Mouse (Mus musculus) midbrain, embryonic 14.5 days (tissue): Measurements from ENCODE around the gene Gm9903. TPM values are rescaled to one million over a fixed set of nuclear protein-coding genes. Genes with fewer than 3 reads are reported as not detected.
A peak's percentile ranks its signal among the peaks of the same experiment; 100 is the strongest.

Experiments used
- ATAC-seq: fragments of 200-750 bp; cut with Nextera tagmentation; 2 replicates; pipeline ENCODE4 v1.8.0; 2017; ENCODE audit warnings: moderate number of reproducible peaks, moderate library complexity; ENCODE audit not compliant: low FRiP score, low TSS enrichment
- DNase-seq: peaks from one replicate; pipeline ENCODE4 v3.0.0-alpha.2; 2015
- H3K27ac ChIP-seq: fragments of 300-500 bp; sonication (generic); replicated peaks from 2 replicates; pipeline ENCODE4 v1.5.1; 2014; ENCODE audit warnings: mild to moderate bottlenecking, low read depth, low read length, moderate library complexity
- H3K27me3 ChIP-seq: fragments of 300-500 bp; sonication (generic); 2 replicates; pipeline ENCODE4 v1.6.1; 2014; ENCODE audit warnings: low read length, control low read depth, mixed read lengths; ENCODE audit not compliant: control insufficient read depth, insufficient read depth
- H3K36me3 ChIP-seq: fragments of 300-500 bp; sonication (generic); 2 replicates; pipeline ENCODE4 v1.6.1; 2014; ENCODE audit warnings: low read length, control low read depth; ENCODE audit not compliant: control insufficient read depth, insufficient read depth
- H3K4me1 ChIP-seq: fragments of 300-500 bp; sonication (generic); 2 replicates; pipeline ENCODE4 v1.6.1; 2014; ENCODE audit warnings: mild to moderate bottlenecking, antibody characterized with exemption, low read length, control low read depth; ENCODE audit not compliant: control insufficient read depth, insufficient read depth
- H3K4me2 ChIP-seq: fragments of 300-500 bp; sonication (generic); 2 replicates; pipeline ENCODE4 v1.6.1; 2014; ENCODE audit warnings: mild to moderate bottlenecking, low read length, moderate library complexity
- H3K4me3 ChIP-seq: fragments of 300-500 bp; sonication (generic); replicated peaks from 2 replicates; pipeline ENCODE4 v1.5.1; 2014; ENCODE audit warnings: low read depth, low read length
- H3K9ac ChIP-seq: fragments of 300-500 bp; sonication (generic); replicated peaks from 2 replicates; pipeline ENCODE4 v1.6.1; 2014; ENCODE audit warnings: mild to moderate bottlenecking, low read length, moderate library complexity
- H3K9me3 ChIP-seq: fragments of 300-500 bp; sonication (generic); 2 replicates; pipeline ENCODE4 v1.6.1; 2016; ENCODE audit warnings: low read length, control low read depth, mixed read lengths; ENCODE audit not compliant: control insufficient read depth
- WGBS: fragments of 180-500 bp; shearing (Covaris S2); extraction: QIAGEN DNeasy Blood & Tissue Kit; methylation state at CpG from one replicate; pipeline ENCODE4 v1.1.7; 2014; 5-methylcytosine and 5-hydroxymethylcytosine counted together
- polyA plus RNA-seq: library from polyadenylated mRNA; unstranded; fragments of >200 nt; fragmentation: Nextera tagmentation; extraction: Ambion mirVana; gene quantifications from 2 replicates; pipeline ENCODE4 v1.2.1, GENCODE M21; 2014

Gm9903 gene
- 0.65 and 0.83 TPM in 2 replicates for polyA plus RNA-seq

GRCm38 (mm10) chr5:33629301-33629987 lies at the start of gene Gm9903, which contains the start of gene Fam53a:
Gm9903 (plus strand) TSS chr5:33629925.
Fam53a (minus strand) TSS chr5:33629635.
- H3K9ac ChIP-seq, result peak within 1 kb of the TSS; percentile 68
- no peaks in the 10 kb centered on the region for H3K36me3 ChIP-seq
- ATAC-seq, result peak; percentile 98
- under 1% methylated on average over 98 of the region's 99 CpGs for WGBS
- peak; percentile 98 for DNase-seq
- H3K9me3 ChIP-seq, result no peaks in the 10 kb centered on the region
- peak within 1 kb of the TSS; percentile 94 for H3K4me2 ChIP-seq
- peaks cover 14% of the 10 kb centered on the region for H3K4me1 ChIP-seq
- peak within 1 kb of the TSS; percentile 73 for H3K4me3 ChIP-seq
- peak within 1 kb of the TSS; percentile 83 for H3K27ac ChIP-seq
- no peaks in the 10 kb centered on the region for H3K27me3 ChIP-seq

GRCm38 (mm10) chr5:33580336-33580735 lies 49.4 kb upstream of the Gm9903 start:
- H3K36me3 ChIP-seq, result no peaks in the 10 kb centered on the region
- no peak overlapping the region for H3K27ac ChIP-seq
- DNase-seq (no peak), ATAC-seq (no peak)
- no peak overlapping the region for H3K9ac ChIP-seq
- 85% methylated on average over 1 of the region's 1 CpGs for WGBS
- H3K4me1 ChIP-seq, result no peaks in the 10 kb centered on the region
- H3K9me3 ChIP-seq, result no peaks in the 10 kb centered on the region
- H3K4me3 ChIP-seq, result no peak overlapping the region
- no peak overlapping the region for H3K4me2 ChIP-seq
- H3K27me3 ChIP-seq, result no peaks in the 10 kb centered on the region

- WGBS, result 77% methylated on average over 18 of the region's 18 CpGs
- ATAC-seq, result no peak
These were observed 42.1 kb upstream of the Gm9903 start for GRCm38 (mm10) chr5:33587498-33588058.

GRCm38 (mm10) chr5:33588066-33588465 lies 41.7 kb upstream of the Gm9903 start:
- no peak for DNase-seq
- Histone ChIP-seq H3K9ac (no peak overlapping the region), H3K4me3 (no peak overlapping the region), H3K36me3 (no peaks in the 10 kb centered on the region), H3K9me3 (no peaks in the 10 kb centered on the region), H3K27me3 (no peaks in the 10 kb centered on the region), H3K4me1 (no peaks in the 10 kb centered on the region), H3K4me2 (no peak overlapping the region), H3K27ac (no peak overlapping the region)
- no peak for ATAC-seq
- WGBS, result 87% methylated on average over 3 of the region's 3 CpGs

More at GRCm38 (mm10) chr5:33587498-33588058, 42.1 kb upstream of the Gm9903 start:
- Histone ChIP-seq H3K9ac (no peak overlapping the region), H3K9me3 (no peaks in the 10 kb centered on the region), H3K4me1 (no peaks in the 10 kb centered on the region), H3K27ac (no peak overlapping the region), H3K36me3 (no peaks in the 10 kb centered on the region), H3K4me3 (no peak overlapping the region), H3K27me3 (no peaks in the 10 kb centered on the region), H3K4me2 (no peak overlapping the region)
- DNase-seq, result no peak

GRCm38 (mm10) chr5:33589221-33589888 lies 40.4 kb upstream of the Gm9903 start:
- no peak overlapping the region for H3K27ac ChIP-seq
- DNase-seq, result peak; percentile 92
- H3K4me3 ChIP-seq, result no peak overlapping the region
- H3K4me2 ChIP-seq, result no peak overlapping the region
- H3K4me1 ChIP-seq, result no peaks in the 10 kb centered on the region
- H3K27me3 ChIP-seq, result no peaks in the 10 kb centered on the region
- no peaks in the 10 kb centered on the region for H3K36me3 ChIP-seq
- no peaks in the 10 kb centered on the region for H3K9me3 ChIP-seq
- H3K9ac ChIP-seq, result 0 out of 2 replicates have a peak overlapping the region, but pooled peaks have one; percentile 4
- 66% methylated on average over 5 of the region's 5 CpGs for WGBS
- ATAC-seq, result peak; percentile 66; the same call in 1 of the 2 replicates

GRCm38 (mm10) chr5:33593620-33594019 lies 36.1 kb upstream of the Gm9903 start:
- Histone ChIP-seq H3K9me3 (no peaks in the 10 kb centered on the region), H3K27me3 (no peaks in the 10 kb centered on the region), H3K4me3 (no peak overlapping the region), H3K36me3 (0 out of 2 replicates have a peak, but pooled peaks cover 4% of the 10 kb centered on the region), H3K9ac (no peak overlapping the region), H3K27ac (no peak overlapping the region), H3K4me2 (no peak overlapping the region), H3K4me1 (no peaks in the 10 kb centered on the region)
- WGBS, result 27% methylated on average over 2 of the region's 2 CpGs
- ATAC-seq (no peak), DNase-seq (peak; percentile 19)

GRCm38 (mm10) chr5:33605314-33605713 lies 24.4 kb upstream of the Gm9903 start:
- ATAC-seq, result no peak
- no peak overlapping the region for H3K4me2 ChIP-seq
- H3K27ac ChIP-seq, result no peak overlapping the region
- H3K27me3 ChIP-seq, result no peaks in the 10 kb centered on the region
- H3K36me3 ChIP-seq, result peaks cover 43% of the 10 kb centered on the region
- H3K4me3 ChIP-seq, result no peak overlapping the region
- 94% methylated on average over 5 of the region's 5 CpGs for WGBS
- DNase-seq, result no peak
- H3K9ac ChIP-seq, result no peak overlapping the region
- H3K9me3 ChIP-seq, result no peaks in the 10 kb centered on the region
- no peaks in the 10 kb centered on the region for H3K4me1 ChIP-seq

- Histone ChIP-seq H3K4me2 (no peak overlapping the region), H3K27me3 (no peaks in the 10 kb centered on the region), H3K4me3 (no peak overlapping the region), H3K4me1 (no peaks in the 10 kb centered on the region), H3K9me3 (no peaks in the 10 kb centered on the region), H3K36me3 (peaks cover 39% of the 10 kb centered on the region), H3K27ac (no peak overlapping the region), H3K9ac (no peak overlapping the region)
- 78% methylated on average over 7 of the region's 7 CpGs for WGBS
- no peak for DNase-seq
- ATAC-seq, result no peak
These were observed 23.1 kb upstream of the Gm9903 start for GRCm38 (mm10) chr5:33606631-33607030.
